ENCODE assay signal across 9 mouse cellular contexts in the genomic region with DNA sequence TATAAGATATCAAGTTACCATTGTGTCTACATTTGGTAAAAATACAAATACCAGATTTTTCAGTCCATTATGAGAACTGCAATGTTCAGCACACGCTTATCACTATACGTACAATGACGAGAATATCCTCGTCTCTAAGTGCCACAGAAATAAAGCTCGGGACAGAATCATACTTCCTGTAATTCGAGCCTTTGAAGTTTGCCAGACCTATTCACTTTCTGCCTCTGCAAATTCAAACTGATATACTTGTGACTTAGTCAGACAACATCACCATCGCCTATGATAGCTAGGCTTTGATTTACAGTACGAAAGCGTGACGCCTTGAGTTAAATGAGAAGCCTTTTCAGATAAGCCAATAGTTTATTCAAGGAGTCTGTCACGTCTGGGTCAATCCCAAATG. TPM values are rescaled to one million over a fixed set of nuclear protein-coding genes. Genes with fewer than 3 reads are reported as not detected.
A peak's percentile ranks its signal among the peaks of the same experiment; 100 is the strongest.
DNase-seq lines count a peak whose midpoint lies in the region; ATAC-seq lines count a peak whose summit lies in the region.
"Had no signal": no experiment of that assay in that cellular context is flagged by ENCODE, and none has a peak within 500 bp of the region (broad histone marks: within the 10 kb centered on the region; RNA-seq: fewer than 3 reads in every experiment).

No protein-coding gene starts in this region.

- peaks cover 17% of the 10 kb centered on the region for H3K4me1 ChIP-seq in limb, embryonic 13.5 days

- DNase-seq in embryo, embryonic 10 days (ENCODE audit: low spot score), result peak; percentile 21
- DNase-seq in embryo, embryonic 9.5 days (ENCODE audit: extremely low spot score), result no peak
- peak; percentile 5 for DNase-seq in retina, embryonic 14.5 days (ENCODE audit: low spot score)
- no peak for DNase-seq in retina, postnatal 1 day
- no peak for DNase-seq in thymus, postnatal 25 days
- no peak for DNase-seq in left cerebral cortex, adult 18-20 months (ENCODE audit: low spot score in 2 of 2)
- DNase-seq in testis, postnatal 10 days (ENCODE audit: low spot score), result no peak

- H3K4me2 ChIP-seq in limb, embryonic 13.5 days (replicated peaks), result peak overlapping the region; percentile 52

- no peak overlapping the region for H3K9ac ChIP-seq in limb, embryonic 13.5 days

- no peaks in the 10 kb centered on the region for H3K9me3 ChIP-seq in limb, embryonic 13.5 days

- peak overlapping the region; percentile 79 for H3K4me3 ChIP-seq in limb, embryonic 13.5 days
- H3K4me3 ChIP-seq: erythroblast, embryonic 14.5 days had no signal

- no peaks in the 10 kb centered on the region for H3K36me3 ChIP-seq in limb, embryonic 13.5 days

- ATAC-seq in limb, embryonic 13.5 days (ENCODE audit: low FRiP score, low read depth), result no peak

- no peak overlapping the region for H3K27ac ChIP-seq in limb, embryonic 13.5 days

- no peaks in the 10 kb centered on the region for H3K27me3 ChIP-seq in limb, embryonic 13.5 days

- 19% methylated on average over 11 of the region's 11 CpGs for WGBS in limb, embryonic 13.5 days

RNA-seq across cellular contexts. Expression of gene Vegfc, which starts 1.6 kb away (rescaled TPM):
- polyA plus RNA-seq in limb, embryonic 13.5 days (2015; fragmentation: Nextera tagmentation; extraction: Ambion mirVana), result 7.7 and 7.9 TPM in 2 replicates
- total RNA-seq in left cerebral cortex, adult 18-20 months (2021), result 1 to 10 TPM; 2.1 to 4.8 TPM
- polyA plus RNA-seq: erythroblast, embryonic 14.5 days had no signal

Comparison
In these comparisons a context has a peak if more than half of its experiments do, and no peak if none do; other contexts are left out.
1. DNase-seq: peak in embryo, embryonic 10 days (single experiment) and retina, embryonic 14.5 days (single experiment); none in embryo, embryonic 9.5 days (single experiment), retina, postnatal 1 day (single experiment), thymus, postnatal 25 days (single experiment), left cerebral cortex, adult 18-20 months (0 of 2) and testis, postnatal 10 days (single experiment).